Mouse (Mus musculus): ENCODE measurements around the gene Pla2g5. TPM values are rescaled to one million over a fixed set of nuclear protein-coding genes. Genes with fewer than 3 reads are reported as not detected.

Gene Pla2g5
- total and polyA plus RNA-seq, 2 experiments from 2014 or later, result 0.94 to 1.1 TPM

DNA sequence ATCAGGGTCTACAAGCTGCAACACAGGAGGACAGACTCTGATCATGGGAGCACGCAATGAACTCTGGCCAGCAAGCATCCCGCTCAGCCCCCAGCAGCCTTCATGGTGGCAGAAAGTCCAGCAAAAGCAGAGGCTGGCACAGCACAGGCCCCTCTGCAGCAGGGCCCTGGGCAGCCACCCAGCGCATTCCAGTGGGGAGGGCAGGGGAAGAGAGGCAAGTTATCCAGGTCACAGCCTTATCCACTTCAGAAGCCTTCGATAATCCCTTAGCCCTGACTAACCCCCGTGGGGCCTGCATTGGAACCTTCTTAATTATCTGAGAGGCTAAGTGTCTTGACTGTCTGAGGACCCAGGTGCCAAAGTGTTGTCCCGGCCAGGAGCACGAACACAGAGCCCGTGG lies 44.2 kb downstream of the Pla2g5 start:
- DNase-seq (ENCODE audit: low spot score), result peak; percentile 49
- TF ChIP-seq CTCF (IDR thresholded peaks at IDR 0.05; ENCODE audit: low read depth), result no peak
- H3K9me3 ChIP-seq (ENCODE audit: low read length), result no peaks in the 10 kb centered on the region
- no peaks in the 10 kb centered on the region for H3K36me3 ChIP-seq (ENCODE audit: insufficient read depth, low read length)
- no peaks in the 10 kb centered on the region for H3K4me1 ChIP-seq (ENCODE audit: insufficient read depth, low read length)
- H3K9ac ChIP-seq (replicated peaks; ENCODE audit: low read length), result no peak overlapping the region
- H3K4me2 ChIP-seq (ENCODE audit: low read depth, low read length), result no peak overlapping the region
- H3K27me3 ChIP-seq (ENCODE audit: insufficient read depth, low read length), result no peaks in the 10 kb centered on the region
- 31% methylated on average over 8 of the region's 8 CpGs for WGBS
- H3K4me3 ChIP-seq (ENCODE audit: low read length), result no peak overlapping the region
- H3K27ac ChIP-seq, result no peak overlapping the region
- ATAC-seq, result peak; percentile 66; the same call in 1 of the 2 replicates

DNA sequence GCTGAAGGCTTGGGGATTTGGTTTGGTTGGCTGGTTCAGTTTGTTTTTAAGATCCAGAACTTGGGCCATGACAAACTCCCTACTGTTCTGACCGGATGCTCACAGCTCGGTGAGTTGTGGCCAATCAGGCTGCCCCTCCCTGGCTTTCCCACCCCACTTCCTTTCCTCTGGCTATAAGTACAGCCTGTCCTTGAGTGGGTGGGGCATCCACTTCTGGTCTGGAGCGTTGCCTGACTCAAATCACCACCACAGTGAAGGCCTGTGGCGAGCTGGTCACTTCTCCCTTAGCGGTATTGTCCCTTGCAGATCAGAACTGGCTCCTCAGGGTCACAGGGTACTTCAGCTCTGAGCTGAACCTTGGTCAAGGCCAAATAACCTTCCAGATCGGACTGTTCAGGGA lies 45.5 kb downstream of the Pla2g5 start:
- DNase-seq (ENCODE audit: low spot score), result no peak
- H3K4me1 ChIP-seq (ENCODE audit: insufficient read depth, low read length), result no peaks in the 10 kb centered on the region
- no peaks in the 10 kb centered on the region for H3K9me3 ChIP-seq (ENCODE audit: low read length)
- no peaks in the 10 kb centered on the region for H3K36me3 ChIP-seq (ENCODE audit: insufficient read depth, low read length)
- H3K27me3 ChIP-seq (ENCODE audit: insufficient read depth, low read length), result no peaks in the 10 kb centered on the region
- H3K27ac ChIP-seq, result no peak overlapping the region
- no peak overlapping the region for H3K4me2 ChIP-seq (ENCODE audit: low read depth, low read length)
- 78% methylated on average over 6 of the region's 6 CpGs for WGBS
- no peak for ATAC-seq
- no peak overlapping the region for H3K4me3 ChIP-seq (ENCODE audit: low read length)
- no peak for TF ChIP-seq CTCF (IDR thresholded peaks at IDR 0.05; ENCODE audit: low read depth)
- no peak overlapping the region for H3K9ac ChIP-seq (replicated peaks; ENCODE audit: low read length)

DNA sequence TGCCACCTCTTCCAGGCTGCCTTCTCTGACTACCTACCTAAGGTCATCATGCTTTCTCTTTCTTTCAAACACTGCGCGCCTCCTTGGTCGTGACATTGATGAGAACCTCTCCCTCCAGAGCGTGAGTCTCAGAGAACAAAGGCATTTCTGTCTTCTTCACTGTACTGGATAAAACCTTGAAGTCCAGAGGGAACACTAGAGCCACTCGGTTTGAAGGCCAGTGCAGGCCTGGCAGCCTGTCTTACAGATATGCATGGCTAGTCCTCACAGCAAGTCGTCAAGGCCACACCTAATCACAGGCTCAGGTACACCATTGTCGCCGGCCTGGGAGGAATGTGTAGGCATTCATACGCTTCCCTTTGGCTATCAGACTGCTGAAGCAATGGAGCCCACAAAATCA lies 47.1 kb downstream of the Pla2g5 start:
- no peak overlapping the region for H3K9ac ChIP-seq (replicated peaks; ENCODE audit: low read length)
- H3K27me3 ChIP-seq (ENCODE audit: insufficient read depth, low read length), result no peaks in the 10 kb centered on the region
- TF ChIP-seq CTCF (IDR thresholded peaks at IDR 0.05; ENCODE audit: low read depth), result no peak
- H3K36me3 ChIP-seq (ENCODE audit: insufficient read depth, low read length), result no peaks in the 10 kb centered on the region
- no peaks in the 10 kb centered on the region for H3K9me3 ChIP-seq (ENCODE audit: low read length)
- WGBS, result 83% methylated on average over 9 of the region's 9 CpGs
- no peak overlapping the region for H3K27ac ChIP-seq
- ATAC-seq (no peak), DNase-seq (ENCODE audit: low spot score) (no peak)
- no peaks in the 10 kb centered on the region for H3K4me1 ChIP-seq (ENCODE audit: insufficient read depth, low read length)
- H3K4me3 ChIP-seq (ENCODE audit: low read length), result no peak overlapping the region
- no peak overlapping the region for H3K4me2 ChIP-seq (ENCODE audit: low read depth, low read length)

DNA sequence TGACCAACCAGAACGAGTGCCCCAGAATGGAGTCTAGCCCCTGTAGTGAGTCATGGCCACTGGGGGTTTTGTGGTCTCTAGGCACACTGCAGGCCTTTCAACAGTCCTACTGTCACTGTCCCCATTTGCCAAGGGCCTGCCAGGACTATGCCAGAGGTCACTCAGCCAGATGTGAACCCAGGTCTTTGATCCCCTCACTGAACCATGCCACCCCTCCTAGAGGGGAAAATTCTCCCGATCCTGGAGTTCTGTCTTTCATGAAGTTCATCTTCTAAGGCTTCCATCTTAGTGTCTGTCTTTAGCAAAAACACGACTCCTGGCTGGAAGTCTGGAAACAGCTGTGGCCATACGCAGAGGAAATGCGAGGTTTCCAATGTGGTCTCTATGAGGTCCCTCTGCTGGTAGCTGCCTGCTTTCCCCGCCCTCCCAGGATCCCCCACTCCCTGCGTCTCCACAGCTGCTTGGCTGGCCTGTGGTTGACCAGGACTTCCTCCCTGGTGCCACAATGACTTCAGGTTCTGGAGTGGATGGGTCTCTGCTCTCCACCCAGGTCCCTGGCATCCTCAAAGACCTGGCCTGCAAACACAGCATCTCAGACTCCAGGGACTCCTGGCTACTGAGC lies 56.3 kb downstream of the Pla2g5 start:
- Histone ChIP-seq H3K4me2 (ENCODE audit: low read depth, low read length) (no peak overlapping the region), H3K9ac (replicated peaks; ENCODE audit: low read length) (no peak overlapping the region), H3K9me3 (ENCODE audit: low read length) (no peaks in the 10 kb centered on the region), H3K4me3 (ENCODE audit: low read length) (no peak overlapping the region), H3K27me3 (ENCODE audit: insufficient read depth, low read length) (no peaks in the 10 kb centered on the region), H3K36me3 (ENCODE audit: insufficient read depth, low read length) (no peaks in the 10 kb centered on the region), H3K27ac (no peak overlapping the region), H3K4me1 (ENCODE audit: insufficient read depth, low read length) (no peaks in the 10 kb centered on the region)
- TF ChIP-seq CTCF (IDR thresholded peaks at IDR 0.05; ENCODE audit: low read depth), result no peak
- ATAC-seq (no peak), DNase-seq (ENCODE audit: low spot score) (no peak)
- WGBS, result 73% methylated on average over 7 of the region's 7 CpGs

DNA sequence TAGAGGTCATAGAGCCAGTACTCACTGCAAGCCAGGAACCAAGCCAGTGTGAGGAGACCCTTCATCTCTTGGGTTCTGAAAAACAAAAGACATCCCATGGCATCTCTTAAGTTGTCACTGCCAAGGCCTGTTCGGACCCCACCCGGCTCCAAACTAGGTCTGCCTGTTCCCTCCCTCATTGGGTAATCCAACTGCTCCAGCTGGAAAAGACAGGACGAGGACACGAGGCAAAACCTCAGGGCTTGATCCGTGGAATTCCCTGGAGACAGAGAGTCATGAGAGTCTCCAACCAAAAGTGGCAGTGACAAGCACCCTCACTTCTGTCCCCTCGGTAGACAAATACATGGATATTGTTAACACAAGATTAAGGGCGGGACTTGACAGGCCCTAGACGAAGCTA lies 57.1 kb downstream of the Pla2g5 start:
- Histone ChIP-seq H3K9me3 (ENCODE audit: low read length) (no peaks in the 10 kb centered on the region), H3K27ac (no peak overlapping the region), H3K4me1 (ENCODE audit: insufficient read depth, low read length) (no peaks in the 10 kb centered on the region), H3K9ac (replicated peaks; ENCODE audit: low read length) (no peak overlapping the region), H3K4me3 (ENCODE audit: low read length) (no peak overlapping the region), H3K36me3 (ENCODE audit: insufficient read depth, low read length) (no peaks in the 10 kb centered on the region), H3K4me2 (ENCODE audit: low read depth, low read length) (no peak overlapping the region), H3K27me3 (ENCODE audit: insufficient read depth, low read length) (no peaks in the 10 kb centered on the region)
- DNase-seq (ENCODE audit: low spot score), result no peak
- no peak for TF ChIP-seq CTCF (IDR thresholded peaks at IDR 0.05; ENCODE audit: low read depth)
- no peak for ATAC-seq
- 84% methylated on average over 8 of the region's 8 CpGs for WGBS

DNA sequence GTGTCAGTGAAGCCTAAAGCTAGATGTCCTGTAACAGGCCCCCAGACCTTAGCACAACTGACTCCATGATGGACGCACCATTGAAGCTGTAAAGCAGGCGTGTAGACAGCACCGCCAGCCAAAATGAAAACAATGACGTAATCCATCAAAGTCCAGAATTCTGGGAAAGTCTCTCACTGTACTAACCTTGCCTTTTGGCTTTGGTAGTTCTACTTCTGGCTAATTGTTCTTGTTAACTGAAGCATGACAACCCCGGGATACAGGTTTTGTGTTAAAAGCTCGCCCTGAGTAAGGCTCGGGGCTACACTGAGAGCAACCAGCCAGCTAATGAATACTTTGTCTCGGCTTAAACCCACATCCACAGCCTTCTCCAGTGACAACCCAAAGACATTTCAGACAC lies 58.0 kb downstream of the Pla2g5 start:
- H3K27ac ChIP-seq, result no peak overlapping the region
- H3K27me3 ChIP-seq (ENCODE audit: insufficient read depth, low read length), result no peaks in the 10 kb centered on the region
- ATAC-seq, result no peak
- peaks cover 3% of the 10 kb centered on the region; the same call in 1 of the 2 replicates for H3K4me1 ChIP-seq (ENCODE audit: insufficient read depth, low read length)
- H3K4me2 ChIP-seq (ENCODE audit: low read depth, low read length), result no peak overlapping the region
- no peak overlapping the region for H3K4me3 ChIP-seq (ENCODE audit: low read length)
- no peak for TF ChIP-seq CTCF (IDR thresholded peaks at IDR 0.05; ENCODE audit: low read depth)
- no peaks in the 10 kb centered on the region for H3K36me3 ChIP-seq (ENCODE audit: insufficient read depth, low read length)
- no peak overlapping the region for H3K9ac ChIP-seq (replicated peaks; ENCODE audit: low read length)
- DNase-seq (ENCODE audit: low spot score), result peak; percentile 47
- WGBS, result 23% methylated on average over 8 of the region's 8 CpGs
- no peaks in the 10 kb centered on the region for H3K9me3 ChIP-seq (ENCODE audit: low read length)

DNA sequence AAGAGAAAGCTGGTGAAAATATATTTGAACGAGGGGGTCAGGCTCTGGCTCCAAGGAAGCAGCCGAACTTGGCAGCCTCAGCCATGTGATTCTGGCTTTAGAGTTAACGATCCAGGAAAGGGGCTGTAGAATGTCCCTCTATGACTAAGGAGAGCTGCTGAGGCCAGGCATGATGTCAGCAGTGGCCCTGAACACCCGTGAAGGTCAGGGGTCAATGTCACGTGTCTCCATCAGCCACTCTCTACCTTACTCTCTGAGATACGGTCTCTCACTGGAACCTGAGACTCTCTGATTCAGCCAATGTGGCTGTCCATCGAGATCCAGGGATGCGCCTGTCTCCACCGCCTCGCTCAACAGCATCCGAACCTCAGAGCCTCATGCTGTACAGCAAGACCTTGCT lies 60.4 kb downstream of the Pla2g5 start:
- 90% methylated on average over 11 of the region's 11 CpGs for WGBS
- no peak for ATAC-seq

More for the DNA sequence above, 60.4 kb downstream of the Pla2g5 start:
- H3K4me1 ChIP-seq (ENCODE audit: insufficient read depth, low read length), result peaks cover 12% of the 10 kb centered on the region; the same call in 1 of the 2 replicates
- H3K4me2 ChIP-seq (ENCODE audit: low read depth, low read length), result no peak overlapping the region
- no peak overlapping the region for H3K27ac ChIP-seq
- H3K36me3 ChIP-seq (ENCODE audit: insufficient read depth, low read length), result no peaks in the 10 kb centered on the region
- DNase-seq (ENCODE audit: low spot score), result no peak
- no peaks in the 10 kb centered on the region for H3K27me3 ChIP-seq (ENCODE audit: insufficient read depth, low read length)
- H3K4me3 ChIP-seq (ENCODE audit: low read length), result no peak overlapping the region
- TF ChIP-seq CTCF (IDR thresholded peaks at IDR 0.05; ENCODE audit: low read depth), result no peak
- no peaks in the 10 kb centered on the region for H3K9me3 ChIP-seq (ENCODE audit: low read length)
- H3K9ac ChIP-seq (replicated peaks; ENCODE audit: low read length), result no peak overlapping the region
